Mouse (Mus musculus) embryonic facial prominence, embryonic 12.5 days (tissue): ENCODE data around the gene Podnl1. TPM values are rescaled to one million over a fixed set of nuclear protein-coding genes. Genes with fewer than 3 reads are reported as not detected.

ENCODE experiments used
- ATAC-seq: fragments of 200-750 bp; cut with Nextera tagmentation; 2 replicates; pipeline ENCODE4 v1.8.0; 2017; ENCODE audit not compliant: insufficient number of reproducible peaks, insufficient read depth, low FRiP score, low TSS enrichment
- H3K27ac ChIP-seq: fragments of 300-500 bp; sonication (generic); 2 replicates; pipeline ENCODE4 v1.5.1; 2016; ENCODE audit warnings: mild to moderate bottlenecking
- H3K27me3 ChIP-seq: fragments of 300-500 bp; sonication (generic); 2 replicates; pipeline ENCODE4 v1.6.1; 2016; ENCODE audit warnings: mild to moderate bottlenecking, moderate library complexity
- H3K36me3 ChIP-seq: fragments of 300-500 bp; sonication (generic); 2 replicates; pipeline ENCODE4 v1.6.1; 2016; ENCODE audit warnings: mild to moderate bottlenecking
- H3K4me1 ChIP-seq: fragments of 300-500 bp; sonication (generic); 2 replicates; pipeline ENCODE4 v1.6.1; 2016
- H3K4me2 ChIP-seq: fragments of 300-500 bp; sonication (generic); replicated peaks from 2 replicates; pipeline ENCODE4 v1.6.1; 2016; ENCODE audit warnings: mild to moderate bottlenecking, moderate library complexity
- H3K4me3 ChIP-seq: fragments of 300-500 bp; sonication (generic); 2 replicates; pipeline ENCODE4 v1.5.1; 2016; ENCODE audit warnings: mild to moderate bottlenecking
- H3K9ac ChIP-seq: fragments of 300-500 bp; sonication (generic); 2 replicates; pipeline ENCODE4 v1.6.1; 2016; ENCODE audit warnings: mild to moderate bottlenecking, moderate library complexity
- H3K9me3 ChIP-seq: fragments of 300-500 bp; sonication (generic); 2 replicates; pipeline ENCODE4 v1.6.1; 2016; ENCODE audit warnings: mild to moderate bottlenecking, moderate library complexity
- WGBS: fragments of 180-500 bp; shearing (Covaris S2); methylation state at CpG from one replicate; pipeline ENCODE4 v1.1.7; 2016; 5-methylcytosine and 5-hydroxymethylcytosine counted together
- polyA plus RNA-seq: library from polyadenylated mRNA; unstranded; fragments of >200 nt; fragmentation: Nextera tagmentation; extraction: Ambion mirVana; gene quantifications from 2 replicates; pipeline ENCODE4 v1.2.1, GENCODE M21; 2016

The Podnl1 gene
- polyA plus RNA-seq, 1 experiment from 2014 or later = 0.31 TPM

DNA sequence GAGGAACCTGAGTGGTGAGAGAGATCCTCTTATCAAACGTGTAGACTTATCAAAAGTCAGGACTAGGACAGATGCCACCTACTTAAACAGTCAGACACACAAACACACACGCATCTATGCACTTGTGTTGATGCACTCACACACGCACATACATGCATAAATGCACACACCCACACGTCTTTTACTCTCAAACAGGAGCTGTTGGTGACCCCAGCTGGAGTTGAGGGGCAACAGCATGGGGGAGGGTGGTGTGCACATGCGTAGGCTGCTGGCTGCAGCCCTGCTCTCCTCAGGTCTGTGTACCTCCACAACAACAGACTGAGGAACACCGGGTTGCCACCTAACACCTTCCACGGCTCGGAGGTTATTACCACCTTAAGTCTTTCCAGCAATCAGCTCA is 2.5 kb downstream of the Podnl1 start:
- Histone ChIP-seq H3K9me3 (no peaks in the 10 kb centered on the region), H3K4me2 (no peak overlapping the region), H3K27ac (no peak overlapping the region), H3K4me1 (peaks cover 10% of the 10 kb centered on the region; the same call in 1 of the 2 replicates), H3K4me3 (no peak overlapping the region), H3K9ac (no peak overlapping the region), H3K36me3 (peaks cover 18% of the 10 kb centered on the region), H3K27me3 (no peaks in the 10 kb centered on the region)
- no peak for ATAC-seq
- WGBS = 60% methylated on average over 8 of the region's 8 CpGs

DNA sequence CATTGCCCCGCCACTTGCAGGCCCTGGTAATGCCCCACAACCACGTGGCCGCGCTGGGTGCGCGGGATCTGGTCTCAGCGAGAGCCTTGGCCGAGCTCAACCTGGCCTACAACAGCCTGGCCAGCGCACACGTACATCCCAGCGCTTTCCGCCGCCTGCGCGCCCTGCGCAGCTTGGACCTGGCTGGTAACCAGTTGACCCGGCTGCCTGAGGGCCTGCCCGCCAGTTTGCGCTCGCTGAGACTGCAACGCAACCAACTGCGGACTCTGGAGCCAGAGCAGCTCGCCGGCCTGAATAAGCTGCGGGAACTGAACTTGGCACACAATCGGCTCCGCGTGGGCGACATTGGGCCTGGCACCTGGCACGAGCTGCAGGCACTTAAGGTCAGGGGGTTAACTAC is 5.0 kb downstream of the Podnl1 start:
- Histone ChIP-seq H3K27me3 (no peaks in the 10 kb centered on the region), H3K27ac (0 out of 2 replicates have a peak overlapping the region, but pooled peaks have one; percentile 30), H3K36me3 (peaks cover 43% of the 10 kb centered on the region), H3K4me2 (no peak overlapping the region), H3K4me3 (no peak overlapping the region), H3K4me1 (peaks cover 10% of the 10 kb centered on the region; the same call in 1 of the 2 replicates), H3K9ac (no peak overlapping the region), H3K9me3 (no peaks in the 10 kb centered on the region)
- no peak for ATAC-seq
- 40% methylated on average over 30 of the region's 30 CpGs for WGBS

DNA sequence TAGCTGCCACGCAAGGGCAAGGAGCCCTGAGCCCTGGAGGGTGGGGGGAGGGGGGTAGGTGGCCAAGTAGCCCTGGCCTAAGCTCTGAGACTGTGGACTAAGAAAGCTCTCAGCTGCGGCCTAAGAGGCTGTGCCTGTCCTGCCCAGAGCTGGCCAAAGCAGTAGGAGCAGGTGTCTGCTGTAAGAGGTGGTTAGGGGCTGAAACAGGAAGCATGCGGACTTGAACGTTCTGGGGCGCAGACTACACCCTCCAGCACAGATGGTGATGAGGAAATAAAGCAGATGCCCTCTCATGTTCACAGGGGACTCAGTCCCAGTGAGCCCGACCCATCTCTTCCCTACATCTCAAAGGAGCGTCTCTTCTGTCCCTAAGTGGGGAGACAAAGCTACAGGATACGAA is 6.4 kb downstream of the Podnl1 start:
- no peaks in the 10 kb centered on the region for H3K27me3 ChIP-seq
- no peaks in the 10 kb centered on the region for H3K9me3 ChIP-seq
- H3K4me2 ChIP-seq = no peak overlapping the region
- WGBS = 91% methylated on average over 8 of the region's 8 CpGs
- no peak overlapping the region for H3K4me3 ChIP-seq
- peaks cover 57% of the 10 kb centered on the region for H3K36me3 ChIP-seq
- peaks cover 10% of the 10 kb centered on the region; the same call in 1 of the 2 replicates for H3K4me1 ChIP-seq
- H3K27ac ChIP-seq = no peak overlapping the region
- ATAC-seq = no peak
- no peak overlapping the region for H3K9ac ChIP-seq

DNA sequence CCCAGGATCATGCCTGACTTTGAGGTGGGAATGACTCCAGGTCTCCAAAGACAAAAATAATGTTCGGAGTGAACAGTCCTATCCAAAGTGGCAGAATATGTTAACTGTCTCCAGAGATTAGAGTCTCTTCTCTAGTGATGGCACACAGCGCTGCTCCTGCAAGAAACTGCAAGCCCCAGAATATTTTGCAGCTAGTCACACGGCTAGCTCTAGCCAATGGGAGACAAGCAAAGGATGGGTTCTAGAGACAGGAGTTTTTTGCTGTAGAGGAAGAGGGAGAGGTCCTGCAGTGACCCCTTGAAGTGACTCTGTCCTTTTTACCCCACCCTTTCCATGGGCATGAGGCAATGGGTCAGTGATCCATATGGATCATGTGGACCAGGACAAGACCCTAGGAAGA is 12.1 kb downstream of the Podnl1 start:
- H3K4me3 ChIP-seq = no peak overlapping the region
- ATAC-seq = no peak
- H3K36me3 ChIP-seq = peaks cover 98% of the 10 kb centered on the region
- no peak overlapping the region for H3K9ac ChIP-seq
- no peak overlapping the region for H3K4me2 ChIP-seq
- H3K9me3 ChIP-seq = no peaks in the 10 kb centered on the region
- H3K4me1 ChIP-seq = no peaks in the 10 kb centered on the region
- no peak overlapping the region for H3K27ac ChIP-seq
- H3K27me3 ChIP-seq = no peaks in the 10 kb centered on the region
- 86% methylated on average over 3 of the region's 3 CpGs for WGBS

DNA sequence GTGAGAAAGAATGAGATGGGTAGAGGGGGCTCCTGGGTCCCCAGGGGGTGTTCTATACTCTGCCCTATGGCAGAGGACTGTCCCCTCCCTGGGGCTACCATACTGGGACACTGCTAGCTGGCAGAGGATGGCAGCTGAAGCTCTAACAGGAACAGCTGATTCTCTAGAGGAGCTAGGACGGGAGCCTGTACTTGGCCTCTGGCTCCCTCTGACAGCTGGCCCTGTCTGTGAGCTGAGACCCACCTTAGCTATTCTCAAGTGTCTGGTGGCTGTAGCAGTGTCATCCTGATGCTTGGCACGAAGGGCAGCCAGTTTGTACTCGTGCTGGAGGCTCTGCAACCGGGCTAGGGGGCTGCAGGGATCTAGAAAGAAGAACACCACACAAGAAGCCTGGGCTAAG is 15.0 kb downstream of the Podnl1 start:
- no peak overlapping the region for H3K9ac ChIP-seq
- H3K4me3 ChIP-seq = no peak overlapping the region
- H3K36me3 ChIP-seq = peaks cover 94% of the 10 kb centered on the region
- 85% methylated on average over 4 of the region's 4 CpGs for WGBS
- no peak for ATAC-seq
- H3K4me2 ChIP-seq = no peak overlapping the region
- H3K27ac ChIP-seq = no peak overlapping the region
- no peaks in the 10 kb centered on the region for H3K4me1 ChIP-seq
- no peaks in the 10 kb centered on the region for H3K27me3 ChIP-seq
- no peaks in the 10 kb centered on the region for H3K9me3 ChIP-seq

DNA sequence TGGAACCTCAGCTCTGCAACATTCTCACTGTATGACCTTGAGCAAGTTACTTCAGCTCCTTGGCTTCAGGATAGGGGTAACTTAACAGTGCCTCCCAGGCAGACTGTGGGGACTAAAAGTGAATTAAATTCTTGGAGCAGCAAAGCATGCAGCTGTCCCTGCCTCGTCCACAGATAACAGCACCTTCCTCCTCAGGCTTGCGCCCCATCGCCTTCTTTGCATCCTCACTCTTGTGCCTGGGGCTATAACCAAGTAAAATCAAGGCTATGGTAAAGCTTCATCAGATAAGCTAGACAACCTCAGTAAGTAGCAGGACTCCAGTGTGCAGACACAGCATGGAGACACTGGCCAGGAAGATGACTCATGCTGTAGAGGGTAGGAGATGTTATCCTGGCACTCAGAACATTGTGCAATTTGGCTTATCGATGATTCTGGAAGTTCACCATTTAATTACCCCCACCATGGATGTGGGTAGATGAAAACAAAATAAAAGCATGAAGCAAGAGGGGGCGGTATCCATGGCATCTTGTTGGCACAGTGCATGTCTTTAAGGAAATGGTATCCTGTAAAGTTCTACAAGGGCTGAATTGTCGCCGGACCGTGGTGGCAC is 19.0 kb downstream of the Podnl1 start:
- H3K4me1 ChIP-seq = peaks cover 19% of the 10 kb centered on the region
- H3K36me3 ChIP-seq = peaks cover 55% of the 10 kb centered on the region
- no peaks in the 10 kb centered on the region for H3K27me3 ChIP-seq
- no peak overlapping the region for H3K4me3 ChIP-seq
- H3K9ac ChIP-seq = no peak overlapping the region
- no peak overlapping the region for H3K4me2 ChIP-seq
- H3K9me3 ChIP-seq = no peaks in the 10 kb centered on the region
- no peak for ATAC-seq
- H3K27ac ChIP-seq = no peak overlapping the region
- WGBS = 90% methylated on average over 8 of the region's 8 CpGs

DNA sequence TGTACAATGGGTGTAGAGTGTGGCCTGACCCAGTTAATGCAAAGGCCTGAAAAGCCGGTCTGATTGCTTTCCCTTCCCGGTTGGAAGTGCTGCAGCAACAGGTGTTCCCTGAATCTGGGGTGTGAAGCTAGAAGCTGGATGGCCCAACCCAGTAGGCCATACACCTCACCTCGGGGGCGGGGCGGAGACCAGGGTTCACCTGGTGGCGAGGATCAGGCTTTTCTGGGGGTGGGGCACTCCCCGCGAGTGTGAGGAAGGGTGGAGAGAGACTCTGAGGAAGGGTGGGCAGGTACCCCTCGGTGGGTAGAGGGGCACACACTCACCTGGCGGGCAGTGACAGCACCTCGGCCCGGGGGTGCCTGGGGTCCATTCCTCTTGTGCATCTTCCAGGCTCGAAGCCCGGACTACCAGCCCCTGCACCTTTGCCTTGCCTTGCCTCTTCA is 21.6 kb downstream of the Podnl1 start:
- H3K4me3 ChIP-seq = peak overlapping the region; percentile 71
- no peaks in the 10 kb centered on the region for H3K27me3 ChIP-seq
- peak; percentile 62; the same call in 1 of the 2 replicates for ATAC-seq
- no peaks in the 10 kb centered on the region for H3K9me3 ChIP-seq
- H3K4me1 ChIP-seq = peaks cover 19% of the 10 kb centered on the region
- 5% methylated on average over 14 of the region's 14 CpGs for WGBS
- peak overlapping the region; percentile 30; the same call in 1 of the 2 replicates for H3K27ac ChIP-seq
- H3K9ac ChIP-seq = peak overlapping the region; percentile 81
- H3K36me3 ChIP-seq = peaks cover 30% of the 10 kb centered on the region
- peak overlapping the region; percentile 84 for H3K4me2 ChIP-seq

DNA sequence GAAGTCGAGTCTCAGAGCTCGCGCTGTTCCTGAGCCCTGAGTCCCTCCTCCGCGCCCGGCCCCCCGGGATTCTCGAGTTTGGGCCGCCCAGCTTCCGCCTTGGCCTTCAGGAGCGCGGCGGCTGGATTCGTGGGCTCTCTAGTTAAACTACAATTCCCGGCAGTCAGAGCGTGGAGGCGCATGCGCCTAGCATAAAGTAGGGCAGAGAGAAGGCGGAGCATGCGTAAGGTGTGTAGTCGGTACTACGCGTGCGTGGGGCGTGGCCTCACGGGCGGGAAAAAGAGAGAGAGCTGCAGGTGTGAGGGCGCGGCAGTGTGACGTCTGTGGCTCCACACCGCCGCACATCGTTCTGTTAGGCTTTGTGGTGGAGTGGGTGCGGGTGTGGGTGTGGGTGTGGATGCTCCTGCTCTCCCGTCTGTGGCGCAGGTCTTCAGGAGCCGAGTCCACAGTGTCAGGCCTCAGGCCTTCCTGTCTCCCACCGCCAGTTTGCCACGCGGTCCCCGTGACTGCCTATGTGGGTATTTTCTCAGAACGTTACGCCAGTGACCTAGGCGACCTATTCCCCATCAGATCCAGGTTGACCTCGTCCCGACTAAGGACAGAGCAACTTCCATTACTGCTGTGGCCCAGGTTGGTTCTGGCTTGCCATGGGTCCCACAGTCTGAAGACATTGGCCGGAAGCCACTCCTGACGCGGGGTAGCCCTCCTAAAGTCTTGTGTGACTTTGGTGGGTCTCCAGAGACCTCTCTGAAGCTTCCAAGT is 22.2 kb downstream of the Podnl1 start, which contains the start of the genes Cc2d1a and 4930432K21Rik:
Gene Cc2d1a, minus strand, starts transcription at position 168 of the 762 bp plus-strand sequence.
Gene 4930432K21Rik, plus strand, starts transcription at position 257 of the 762 bp plus-strand sequence.
- no peaks in the 10 kb centered on the region for H3K9me3 ChIP-seq
- H3K9ac ChIP-seq = peak within 1 kb of the TSS; percentile 81
- 17% methylated on average over 49 of the region's 49 CpGs for WGBS
- H3K4me2 ChIP-seq = peak within 1 kb of the TSS; percentile 84
- H3K27ac ChIP-seq = peak within 1 kb of the TSS; percentile 30; the same call in 1 of the 2 replicates
- peak within 1 kb of the TSS; percentile 71 for H3K4me3 ChIP-seq
- H3K4me1 ChIP-seq = peaks cover 19% of the 10 kb centered on the region
- ATAC-seq = peak; percentile 96
- peaks cover 24% of the 10 kb centered on the region for H3K36me3 ChIP-seq
- no peaks in the 10 kb centered on the region for H3K27me3 ChIP-seq

DNA sequence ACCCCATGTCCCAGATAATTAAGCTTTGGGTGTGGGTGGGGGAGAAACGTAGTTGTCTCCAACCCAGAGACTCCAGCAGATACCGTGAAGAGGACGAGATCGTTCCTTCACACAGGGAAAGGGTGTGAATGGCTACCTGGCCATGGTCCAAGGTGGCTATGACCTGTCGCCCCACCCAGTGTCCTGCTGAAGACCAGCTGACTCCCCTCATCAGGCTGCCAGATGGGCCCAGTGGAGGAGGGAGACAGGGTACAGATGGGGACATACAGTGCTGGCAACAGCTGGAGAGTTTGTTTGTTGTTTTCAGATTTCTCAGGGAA is 22.7 kb downstream of the Podnl1 start:
- peaks cover 19% of the 10 kb centered on the region for H3K4me1 ChIP-seq
- H3K9me3 ChIP-seq = no peaks in the 10 kb centered on the region
- H3K27ac ChIP-seq = no peak overlapping the region
- no peak overlapping the region; the same call in 1 of the 2 replicates for H3K9ac ChIP-seq
- ATAC-seq = no peak
- peak overlapping the region; percentile 84 for H3K4me2 ChIP-seq
- H3K36me3 ChIP-seq = peaks cover 19% of the 10 kb centered on the region
- 94% methylated on average over 5 of the region's 5 CpGs for WGBS
- 0 out of 2 replicates have a peak overlapping the region, but pooled peaks have one; percentile 71 for H3K4me3 ChIP-seq
- no peaks in the 10 kb centered on the region for H3K27me3 ChIP-seq

DNA sequence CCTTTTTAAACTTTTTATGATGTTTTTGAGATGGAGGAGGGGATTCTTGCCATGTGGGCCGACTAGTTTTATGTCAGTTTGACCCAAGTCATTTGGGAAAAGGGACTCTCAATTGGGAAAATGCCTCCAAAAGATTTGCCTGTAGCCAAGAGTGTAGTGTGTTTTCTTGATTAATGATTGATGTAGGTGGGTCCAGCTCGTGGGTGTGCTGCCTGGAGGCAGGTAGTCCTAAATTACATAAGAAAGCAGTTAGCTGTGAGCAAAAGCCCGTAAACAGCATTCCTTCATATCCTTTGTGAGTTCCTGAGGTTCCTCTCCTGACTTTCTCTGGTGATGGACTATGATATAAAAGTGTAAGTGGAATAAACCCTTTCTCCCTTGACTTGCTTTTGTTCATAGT is 23.4 kb downstream of the Podnl1 start:
- no peak overlapping the region for H3K4me3 ChIP-seq
- no peaks in the 10 kb centered on the region for H3K9me3 ChIP-seq
- H3K36me3 ChIP-seq = peaks cover 12% of the 10 kb centered on the region; the same call in 1 of the 2 replicates
- H3K27ac ChIP-seq = no peak overlapping the region
- no peaks in the 10 kb centered on the region for H3K27me3 ChIP-seq
- WGBS = 67% methylated on average over 3 of the region's 3 CpGs
- no peak overlapping the region for H3K4me2 ChIP-seq
- peaks cover 19% of the 10 kb centered on the region for H3K4me1 ChIP-seq
- ATAC-seq = no peak
- no peak overlapping the region for H3K9ac ChIP-seq

DNA sequence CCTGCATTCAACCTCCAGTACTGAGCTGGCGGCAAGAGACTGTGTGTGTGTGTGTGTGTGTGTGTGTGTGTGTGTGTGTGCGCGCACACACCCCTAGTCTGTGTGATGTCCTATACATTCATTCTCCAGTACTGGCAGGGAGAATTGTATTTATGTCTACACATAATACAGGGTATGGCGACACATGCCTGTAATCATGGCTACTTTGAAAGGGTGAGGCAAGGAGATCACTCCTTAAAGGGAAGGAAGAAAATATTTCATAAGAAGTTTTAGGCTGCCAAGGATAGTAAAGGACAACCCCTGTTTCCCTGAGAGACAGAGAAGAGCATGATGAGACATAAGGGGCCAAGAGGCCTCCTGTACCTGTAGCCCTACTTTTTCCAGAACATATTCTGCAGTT is 31.8 kb downstream of the Podnl1 start:
- Histone ChIP-seq H3K9me3 (no peaks in the 10 kb centered on the region), H3K36me3 (peaks cover 24% of the 10 kb centered on the region), H3K9ac (no peak overlapping the region), H3K4me1 (no peaks in the 10 kb centered on the region), H3K27me3 (no peaks in the 10 kb centered on the region), H3K4me2 (no peak overlapping the region), H3K27ac (no peak overlapping the region), H3K4me3 (no peak overlapping the region)
- WGBS = 93% methylated on average over 4 of the region's 4 CpGs
- ATAC-seq = no peak

DNA sequence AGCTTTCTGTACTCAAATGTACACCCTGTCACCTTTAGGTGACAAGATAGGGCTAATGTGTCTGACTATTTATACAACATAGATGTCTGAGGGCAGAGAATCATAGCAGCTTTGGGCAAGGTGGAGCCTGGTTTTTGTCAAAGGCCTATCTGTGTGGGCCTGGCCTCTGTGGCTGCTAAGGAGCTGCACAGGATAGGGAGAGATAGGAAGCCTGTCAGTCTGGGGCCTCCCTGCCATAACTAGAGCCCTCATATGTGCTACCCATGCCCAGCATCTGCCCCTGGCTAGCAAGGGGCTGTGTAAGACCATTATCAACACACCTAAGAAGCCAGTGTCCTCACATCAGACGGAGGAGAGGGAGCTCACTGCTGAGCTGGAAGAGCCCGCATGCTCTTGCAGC is 41.9 kb downstream of the Podnl1 start:
- H3K4me3 ChIP-seq = no peak overlapping the region
- H3K4me2 ChIP-seq = no peak overlapping the region
- WGBS = 89% methylated on average over 2 of the region's 2 CpGs
- no peaks in the 10 kb centered on the region for H3K9me3 ChIP-seq
- H3K27ac ChIP-seq = no peak overlapping the region
- no peak for ATAC-seq
- no peaks in the 10 kb centered on the region for H3K27me3 ChIP-seq
- no peak overlapping the region for H3K9ac ChIP-seq
- H3K36me3 ChIP-seq = peaks cover 27% of the 10 kb centered on the region
- no peaks in the 10 kb centered on the region for H3K4me1 ChIP-seq
